Comparison of ENCODE assay signal across 11 mouse cellular contexts in the genomic region with DNA sequence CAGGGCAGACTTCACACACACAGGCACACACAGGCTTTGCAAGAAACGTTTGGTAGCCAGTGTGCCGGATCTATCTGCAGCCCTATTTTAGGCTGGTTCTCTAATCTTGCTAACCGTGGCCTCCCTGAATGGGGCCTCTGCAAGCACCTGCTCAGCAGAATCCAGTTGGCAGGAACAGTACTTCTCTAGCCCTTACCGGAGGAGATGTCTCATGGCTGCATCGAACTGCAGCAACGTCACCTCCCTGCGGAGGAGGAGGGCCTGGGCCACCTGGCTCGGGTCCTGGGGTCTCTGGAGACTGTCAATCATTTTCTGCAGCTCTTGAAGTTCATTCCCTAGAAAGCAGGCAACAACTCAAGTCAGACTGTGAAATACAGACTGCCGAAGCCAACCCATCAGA.
DNase-seq lines count a peak whose midpoint lies in the region; ATAC-seq and TF ChIP-seq lines count a peak whose summit lies in the region.
"Had no signal": no experiment of that assay in that cellular context is flagged by ENCODE, and none has a peak within 500 bp of the region (broad histone marks: within the 10 kb centered on the region; RNA-seq: fewer than 3 reads in every experiment).

No protein-coding gene starts in this region.

- no peaks in the 10 kb centered on the region for H3K9me3 ChIP-seq in heart, embryonic 12.5 days (replicated peaks)
- no peaks in the 10 kb centered on the region for H3K9me3 ChIP-seq in midbrain, embryonic 11.5 days (ENCODE audit: control insufficient read depth, low read length)
- H3K9me3 ChIP-seq: midbrain, embryonic 15.5 days had no signal

- H3K36me3 ChIP-seq in heart, embryonic 12.5 days, result no peaks in the 10 kb centered on the region
- H3K36me3 ChIP-seq in thymus, adult 2 months (ENCODE audit: control insufficient read depth, insufficient read depth, low read length), result no peaks in the 10 kb centered on the region
- no peaks in the 10 kb centered on the region for H3K36me3 ChIP-seq in midbrain, embryonic 11.5 days (ENCODE audit: control insufficient read depth, insufficient read depth, low read length)
- H3K36me3 ChIP-seq: midbrain, embryonic 15.5 days had no signal

- H3K4me1 ChIP-seq in heart, embryonic 12.5 days (replicated peaks), result peaks cover 51% of the 10 kb centered on the region
- peaks cover 43% of the 10 kb centered on the region for H3K4me1 ChIP-seq in thymus, adult 2 months (replicated peaks; ENCODE audit: control insufficient read depth, insufficient read depth, low read length)
- H3K4me1 ChIP-seq in midbrain, embryonic 11.5 days (ENCODE audit: control insufficient read depth, insufficient read depth, low read length), result no peaks in the 10 kb centered on the region
- H3K4me1 ChIP-seq: midbrain, embryonic 15.5 days had no signal

- WGBS in heart, embryonic 12.5 days, result 25% methylated on average over 9 of the region's 9 CpGs
- 25% methylated on average over 9 of the region's 9 CpGs for WGBS in thymus, adult 2 months
- WGBS in midbrain, embryonic 11.5 days, result 65% methylated on average over 9 of the region's 9 CpGs

- no peak for TF ChIP-seq POLR2A in thymus, adult 2 months (IDR thresholded peaks at IDR 0.05; ENCODE audit: control insufficient read depth, extremely low read depth, insufficient read depth, low read length, poor library complexity)

- H3K27ac ChIP-seq in heart, embryonic 12.5 days (ENCODE audit: poor library complexity, severe bottlenecking), result peak overlapping the region; percentile 67
- H3K27ac ChIP-seq in thymus, adult 2 months (ENCODE audit: control insufficient read depth, insufficient read depth, low read length), result peak overlapping the region; percentile 9; the same call in 1 of the 2 replicates
- H3K27ac ChIP-seq in midbrain, embryonic 11.5 days (ENCODE audit: low read depth, low read length), result no peak overlapping the region
- H3K27ac ChIP-seq: midbrain, embryonic 15.5 days had no signal

- TF ChIP-seq CTCF in thymus, adult 2 months (IDR thresholded peaks at IDR 0.05; ENCODE audit: borderline replicate concordance, control insufficient read depth, extremely low read depth, insufficient read depth, low read length, poor library complexity), result no peak

- intact Hi-C loops in left cerebral cortex, postnatal 4 days (cut with DNase I), result no loop called here

- 0 out of 2 replicates have a peak overlapping the region, but pooled peaks have one; percentile 26 for H3K9ac ChIP-seq in heart, embryonic 12.5 days
- no peak overlapping the region for H3K9ac ChIP-seq in midbrain, embryonic 11.5 days (ENCODE audit: low read length)
- H3K9ac ChIP-seq: midbrain, embryonic 15.5 days had no signal

- peak; percentile 13 for DNase-seq in left cerebral cortex, adult 11 months (ENCODE audit: low spot score)
- no peak for DNase-seq in left cerebral cortex, postnatal 4 days
- peak; percentile 50 to 61 for DNase-seq in cerebellum, postnatal 14 days
- DNase-seq in thymus, adult 2 months, result peak; percentile 61
- DNase-seq in midbrain, embryonic 11.5 days (ENCODE audit: low spot score, missing footprints), result no peak
- no peak for DNase-seq in adrenal gland, postnatal 25 days
- DNase-seq: kidney, postnatal 14 days had no signal

- H3K27me3 ChIP-seq in heart, embryonic 12.5 days (replicated peaks), result no peaks in the 10 kb centered on the region
- no peaks in the 10 kb centered on the region for H3K27me3 ChIP-seq in thymus, adult 2 months (ENCODE audit: control insufficient read depth, insufficient read depth, low read length)
- H3K27me3 ChIP-seq in midbrain, embryonic 11.5 days (ENCODE audit: control insufficient read depth, insufficient read depth, low read length), result no peaks in the 10 kb centered on the region
- H3K27me3 ChIP-seq: CH12.LX; midbrain, embryonic 15.5 days had no signal

- H3K4me2 ChIP-seq in heart, embryonic 12.5 days, result peak overlapping the region; percentile 25; the same call in 1 of the 2 replicates
- H3K4me2 ChIP-seq in midbrain, embryonic 11.5 days, result no peak overlapping the region
- H3K4me2 ChIP-seq: midbrain, embryonic 15.5 days had no signal

- no peak overlapping the region for H3K4me3 ChIP-seq in heart, embryonic 12.5 days
- H3K4me3 ChIP-seq in thymus, adult 2 months (ENCODE audit: control insufficient read depth, insufficient read depth, low read length), result no peak overlapping the region
- H3K4me3 ChIP-seq in midbrain, embryonic 11.5 days (ENCODE audit: low read depth, low read length), result no peak overlapping the region
- H3K4me3 ChIP-seq: midbrain, embryonic 15.5 days had no signal

- no peak for ATAC-seq in heart, embryonic 12.5 days (ENCODE audit: insufficient number of reproducible peaks, low FRiP score)
- no peak for ATAC-seq in midbrain, embryonic 11.5 days (ENCODE audit: low FRiP score)
- ATAC-seq in megakaryocyte, adult 5-6 weeks (ENCODE audit: poor library complexity, severe bottlenecking), result no peak
- ATAC-seq: midbrain, embryonic 15.5 days had no signal

Comparison
In these comparisons a context has a peak if more than half of its experiments do, and no peak if none do; other contexts are left out.
1. DNase-seq: peak in left cerebral cortex, adult 11 months (single experiment), cerebellum, postnatal 14 days (2 of 2) and thymus, adult 2 months (single experiment); none in left cerebral cortex, postnatal 4 days (single experiment), midbrain, embryonic 11.5 days (single experiment) and adrenal gland, postnatal 25 days (single experiment).